In the genomic region with DNA sequence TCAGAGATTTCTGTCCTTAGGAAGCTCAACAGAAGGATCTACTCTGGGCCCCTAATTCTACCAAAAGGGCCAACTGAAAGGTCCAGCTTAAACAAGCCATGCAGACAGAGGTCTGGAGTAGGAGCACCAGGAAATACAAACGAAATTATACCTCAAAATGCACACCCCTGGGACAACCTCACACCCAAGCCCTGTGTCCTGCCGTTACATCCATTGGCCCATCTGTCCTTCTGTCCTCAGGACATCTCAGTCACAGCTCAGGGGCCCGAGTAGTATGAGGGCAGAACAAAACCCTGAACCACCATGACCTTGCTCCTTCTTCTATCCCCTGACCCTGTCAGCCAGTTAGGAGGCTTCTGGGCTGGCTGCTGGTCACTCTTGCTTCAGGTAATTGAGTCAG, we compare ENCODE assay signal across 9 mouse cellular contexts. TPM values are rescaled to one million over a fixed set of nuclear protein-coding genes. Genes with fewer than 3 reads are reported as not detected.
A peak's percentile ranks its signal among the peaks of the same experiment; 100 is the strongest.
DNase-seq lines count a peak whose midpoint lies in the region; ATAC-seq and TF ChIP-seq lines count a peak whose summit lies in the region.
"Had no signal": no experiment of that assay in that cellular context is flagged by ENCODE, and none has a peak within 500 bp of the region (broad histone marks: within the 10 kb centered on the region; RNA-seq: fewer than 3 reads in every experiment).

No protein-coding gene starts in this region.

- TF ChIP-seq CTCF in gastrocnemius, adult 2 months (IDR thresholded peaks at IDR 0.05) = no peak
- no peak for TF ChIP-seq CTCF in lung, postnatal 0 days (IDR thresholded peaks at IDR 0.05)
- no peak for TF ChIP-seq CTCF in liver, postnatal 0 days (IDR thresholded peaks at IDR 0.05; ENCODE audit: low read depth)

- H3K9me3 ChIP-seq in lung, postnatal 0 days (ENCODE audit: low read length) = no peaks in the 10 kb centered on the region
- H3K9me3 ChIP-seq in liver, postnatal 0 days (ENCODE audit: low read length) = no peaks in the 10 kb centered on the region

- H3K27me3 ChIP-seq in lung, postnatal 0 days (replicated peaks; ENCODE audit: insufficient read depth, low read length) = peaks cover 42% of the 10 kb centered on the region
- H3K27me3 ChIP-seq in liver, postnatal 0 days (ENCODE audit: insufficient read depth, low read length) = peaks cover 59% of the 10 kb centered on the region

- no peak for ATAC-seq in lung, postnatal 0 days
- ATAC-seq in liver, postnatal 0 days = no peak

- no peak for TF ChIP-seq EP300 in lung, postnatal 0 days (IDR thresholded peaks at IDR 0.05)
- no peak for TF ChIP-seq EP300 in liver, postnatal 0 days (IDR thresholded peaks at IDR 0.05; ENCODE audit: low read depth)

- intact Hi-C loops in gastrocnemius, adult 2 months (cut with DNase I) = no loop called here

- H3K9ac ChIP-seq in lung, postnatal 0 days (replicated peaks; ENCODE audit: low read depth) = peak overlapping the region; percentile 68; the same call in 1 of the 2 replicates
- no peak overlapping the region for H3K9ac ChIP-seq in liver, postnatal 0 days (replicated peaks)

- WGBS in lung, postnatal 0 days = 35% methylated on average over 3 of the region's 3 CpGs
- WGBS in liver, postnatal 0 days (ENCODE audit: insufficient replicate concordance) = 54% methylated on average over 3 of the region's 3 CpGs

- DNase-seq in gastrocnemius, adult 2 months = no peak
- no peak for DNase-seq in gastrocnemius, postnatal 10 days
- DNase-seq in lung, postnatal 0 days (ENCODE audit: low spot score) = no peak
- DNase-seq in lung, adult 18-20 months = no peak
- DNase-seq in liver, postnatal 0 days = no peak
- no peak for DNase-seq in testis, postnatal 14 days (ENCODE audit: low spot score)
- no peak for DNase-seq in gastrocnemius, postnatal 4 days (ENCODE audit: low spot score in 2 of 2)
- DNase-seq in cerebellum, adult 8-10 months = no peak
- DNase-seq: cerebellum, postnatal 10 days had no signal

- no peaks in the 10 kb centered on the region for H3K36me3 ChIP-seq in lung, postnatal 0 days (ENCODE audit: insufficient read depth, low read length)
- H3K36me3 ChIP-seq in liver, postnatal 0 days (replicated peaks; ENCODE audit: insufficient read depth, low read length) = no peaks in the 10 kb centered on the region

- H3K4me3 ChIP-seq in gastrocnemius, adult 2 months = peak overlapping the region; percentile 81
- peak overlapping the region; percentile 79 for H3K4me3 ChIP-seq in lung, postnatal 0 days (ENCODE audit: low read depth, low read length)
- H3K4me3 ChIP-seq in liver, postnatal 0 days (ENCODE audit: low read depth, low read length) = no peak overlapping the region

- peak overlapping the region; percentile 81; the same call in 1 of the 2 replicates for H3K27ac ChIP-seq in gastrocnemius, adult 2 months
- peak overlapping the region; percentile 95; the same call in 1 of the 2 replicates for H3K27ac ChIP-seq in lung, postnatal 0 days (ENCODE audit: low read length)
- H3K27ac ChIP-seq in liver, postnatal 0 days (ENCODE audit: low read depth) = no peak overlapping the region

- peaks cover 2% of the 10 kb centered on the region; the same call in 1 of the 2 replicates for H3K4me1 ChIP-seq in lung, postnatal 0 days (ENCODE audit: insufficient read depth, low read depth, low read length)
- peaks cover 4% of the 10 kb centered on the region; the same call in 1 of the 2 replicates for H3K4me1 ChIP-seq in liver, postnatal 0 days (ENCODE audit: insufficient read depth)

- peak overlapping the region; percentile 97 for H3K4me2 ChIP-seq in lung, postnatal 0 days (replicated peaks; ENCODE audit: low read depth, low read length)
- H3K4me2 ChIP-seq in liver, postnatal 0 days (ENCODE audit: low read depth, low read length) = peak overlapping the region; percentile 87

RNA-seq across cellular contexts. Expression of a gene that starts 2.7 kb away (rescaled TPM):
- total RNA-seq in gastrocnemius, adult 2 months (2021) = 1 to 10 TPM; 2.2 to 3.0 TPM
- 1 to 10 TPM; 2.7 to 4.1 TPM for total RNA-seq in gastrocnemius, postnatal 10 days (2021)
- polyA plus RNA-seq in lung, postnatal 0 days (2015; fragmentation: Nextera tagmentation; extraction: Ambion mirVana) = 15.2 and 19.2 TPM in 2 replicates
- 0.75 and 2.2 TPM in 2 replicates for polyA plus RNA-seq in liver, postnatal 0 days (2015; fragmentation: Nextera tagmentation; extraction: Ambion mirVana)
- total RNA-seq in gastrocnemius, postnatal 4 days (2021) = 1 to 10 TPM; 4.0 to 4.7 TPM

RNA-seq across cellular contexts. Expression of a gene that starts 33.7 kb away (rescaled TPM):
- not detected for total RNA-seq in gastrocnemius, adult 2 months (2021)
- total RNA-seq in gastrocnemius, postnatal 10 days (2021) = not detected
- not detected in 2 replicates for polyA plus RNA-seq in lung, postnatal 0 days (2015; fragmentation: Nextera tagmentation; extraction: Ambion mirVana)
- polyA plus RNA-seq in liver, postnatal 0 days (2015; fragmentation: Nextera tagmentation; extraction: Ambion mirVana) = not detected in 2 replicates
- not detected for total RNA-seq in gastrocnemius, postnatal 4 days (2021)
